Mouse (Mus musculus) adrenal gland, adult 10 weeks (tissue): ENCODE measurements around the gene Gm37419. TPM values are rescaled to one million over a fixed set of nuclear protein-coding genes. Genes with fewer than 3 reads are reported as not detected.

Experiments used
- polyA plus RNA-seq: library from polyadenylated mRNA; stranded (reverse); fragments of 350-450 nt; fragmentation: Illumina TruSeq; extraction: RNeasy Lipid Tissue Mini Kit (QIAGEN cat#74804); gene quantifications from one replicate; pipeline ENCODE4 v1.2.3, GENCODE M21; 2014; ENCODE audit warnings: low read depth, low replicate concordance

The Gm37419 gene
- not detected for polyA plus RNA-seq

DNA sequence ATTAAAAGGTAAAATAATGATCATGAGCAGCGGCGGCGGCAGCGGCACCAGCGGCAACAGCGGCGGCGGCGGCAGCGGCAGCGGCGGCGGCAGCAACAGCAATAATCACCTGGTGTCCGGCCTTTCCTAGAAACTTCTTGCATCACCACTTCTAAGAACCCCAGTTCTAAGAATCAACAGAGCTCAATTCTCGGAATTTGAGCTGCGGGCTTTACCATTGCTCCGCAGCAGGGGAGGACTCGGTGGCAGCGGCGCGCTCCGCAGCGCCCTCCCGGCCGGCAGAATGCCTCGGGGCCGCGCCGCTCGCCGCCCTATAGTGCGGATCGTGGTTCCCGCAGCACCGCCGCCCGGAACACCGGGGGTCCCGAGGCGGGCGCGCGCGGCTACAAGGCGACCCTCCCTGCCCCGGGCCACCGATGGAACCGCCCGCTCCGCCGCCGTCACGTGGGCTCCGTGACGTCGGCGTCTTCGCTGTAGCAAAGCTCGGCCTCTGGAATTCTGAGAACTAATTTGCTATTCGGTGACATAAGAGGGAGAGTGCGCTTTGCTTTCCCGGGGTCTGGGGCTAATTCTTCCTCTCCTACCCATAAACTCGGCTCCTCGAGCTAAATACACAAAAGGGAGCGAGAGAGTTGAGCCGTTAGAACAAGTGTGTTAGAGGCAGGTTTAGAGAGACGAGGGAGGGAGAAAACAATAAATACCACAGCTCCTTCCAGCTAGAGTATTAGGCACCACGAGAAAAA, at the start of gene Gm37419, which contains the start of gene Bcl6:
TSS of gene Gm37419 (plus strand) at position 17 of the 743 bp plus-strand sequence.
TSS of gene Bcl6 (minus strand) at position 387 of the 743 bp plus-strand sequence.

Other genes starting within 250 kb of the Gm37419 start
- gene Sst, start 97.5 kb upstream of the Gm37419 start, polyA plus RNA-seq, result not detected
- gene Rtp2, start 56.1 kb upstream of the Gm37419 start, polyA plus RNA-seq, result not detected
- 14.6 TPM for gene Bcl6, start 370 bp downstream of the Gm37419 start, polyA plus RNA-seq